Mouse (Mus musculus): ENCODE results near the gene C8g. TPM values are rescaled to one million over a fixed set of nuclear protein-coding genes. Genes with fewer than 3 reads are reported as not detected.
A peak's percentile ranks its signal among the peaks of the same experiment; 100 is the strongest.

Gene C8g
- polyA plus RNA-seq, 1 experiment from 2014 or later: 106 TPM

DNA sequence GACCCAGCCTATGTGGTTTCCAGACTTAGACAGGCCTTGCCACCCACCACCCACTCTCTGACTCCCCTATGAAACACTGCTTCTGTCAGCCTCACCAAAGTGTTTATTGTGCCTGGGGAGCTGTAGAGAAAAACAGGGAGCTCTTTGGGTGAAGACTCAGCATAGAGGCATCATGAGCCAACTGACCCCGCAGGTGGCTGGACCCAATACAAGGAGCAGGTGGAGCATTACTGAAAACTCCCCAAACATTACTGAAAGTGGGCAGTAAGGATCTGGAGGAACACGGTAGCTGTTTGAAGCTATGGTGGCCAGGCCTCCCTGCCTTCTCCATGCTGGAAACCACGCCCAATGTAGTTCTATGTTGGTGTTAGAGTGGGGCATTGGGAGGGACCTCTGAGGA, 37.9 kb downstream of the C8g start:
- Histone ChIP-seq H3K9ac (replicated peaks) (no peak overlapping the region), H3K36me3 (replicated peaks; ENCODE audit: insufficient read depth, low read length) (0 out of 2 replicates have a peak, but pooled peaks cover 6% of the 10 kb centered on the region), H3K27ac (ENCODE audit: low read depth) (no peak overlapping the region), H3K4me3 (ENCODE audit: low read depth, low read length) (no peak overlapping the region), H3K4me1 (ENCODE audit: insufficient read depth) (peaks cover 30% of the 10 kb centered on the region), H3K9me3 (ENCODE audit: low read length) (no peaks in the 10 kb centered on the region), H3K4me2 (ENCODE audit: low read depth, low read length) (no peak overlapping the region), H3K27me3 (ENCODE audit: insufficient read depth, low read length) (no peaks in the 10 kb centered on the region)
- TF ChIP-seq EP300 (IDR thresholded peaks at IDR 0.05; ENCODE audit: low read depth) (no peak), CTCF (IDR thresholded peaks at IDR 0.05; ENCODE audit: low read depth) (no peak)
- no peak for DNase-seq
- 77% methylated on average over 3 of the region's 3 CpGs for WGBS (ENCODE audit: insufficient replicate concordance)
- no peak for ATAC-seq

DNA sequence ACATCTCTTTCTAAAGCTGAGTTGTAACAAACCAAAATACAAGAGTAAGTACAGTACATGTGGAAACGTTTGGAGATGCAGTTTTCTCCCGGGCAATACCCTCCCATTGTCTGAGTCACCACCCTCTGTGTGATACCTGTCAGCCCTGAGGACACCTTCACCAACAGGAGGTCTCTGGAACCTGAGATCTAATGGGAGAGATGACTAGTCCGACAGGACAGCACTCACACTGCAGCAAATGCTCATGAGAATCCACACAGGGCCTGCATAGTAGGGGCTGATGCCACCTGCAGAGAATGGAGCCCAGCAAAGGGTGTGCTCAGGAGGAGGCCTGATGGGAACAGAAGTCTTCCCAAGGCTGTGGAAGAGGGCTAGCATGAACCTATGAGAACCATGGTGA, 40.1 kb downstream of the C8g start:
- Histone ChIP-seq H3K27me3 (ENCODE audit: insufficient read depth, low read length) (no peaks in the 10 kb centered on the region), H3K4me2 (ENCODE audit: low read depth, low read length) (peak overlapping the region; percentile 74), H3K27ac (ENCODE audit: low read depth) (peak overlapping the region; percentile 71), H3K4me3 (ENCODE audit: low read depth, low read length) (peak overlapping the region; percentile 54; the same call in 1 of the 2 replicates), H3K9ac (replicated peaks) (no peak overlapping the region), H3K4me1 (ENCODE audit: insufficient read depth) (peaks cover 30% of the 10 kb centered on the region), H3K36me3 (replicated peaks; ENCODE audit: insufficient read depth, low read length) (0 out of 2 replicates have a peak, but pooled peaks cover 9% of the 10 kb centered on the region), H3K9me3 (ENCODE audit: low read length) (no peaks in the 10 kb centered on the region)
- TF ChIP-seq CTCF (IDR thresholded peaks at IDR 0.05; ENCODE audit: low read depth) (no peak), EP300 (IDR thresholded peaks at IDR 0.05; ENCODE audit: low read depth) (no peak)
- 15% methylated on average over 3 of the region's 3 CpGs for WGBS (ENCODE audit: insufficient replicate concordance)
- ATAC-seq (no peak), DNase-seq (no peak)

DNA sequence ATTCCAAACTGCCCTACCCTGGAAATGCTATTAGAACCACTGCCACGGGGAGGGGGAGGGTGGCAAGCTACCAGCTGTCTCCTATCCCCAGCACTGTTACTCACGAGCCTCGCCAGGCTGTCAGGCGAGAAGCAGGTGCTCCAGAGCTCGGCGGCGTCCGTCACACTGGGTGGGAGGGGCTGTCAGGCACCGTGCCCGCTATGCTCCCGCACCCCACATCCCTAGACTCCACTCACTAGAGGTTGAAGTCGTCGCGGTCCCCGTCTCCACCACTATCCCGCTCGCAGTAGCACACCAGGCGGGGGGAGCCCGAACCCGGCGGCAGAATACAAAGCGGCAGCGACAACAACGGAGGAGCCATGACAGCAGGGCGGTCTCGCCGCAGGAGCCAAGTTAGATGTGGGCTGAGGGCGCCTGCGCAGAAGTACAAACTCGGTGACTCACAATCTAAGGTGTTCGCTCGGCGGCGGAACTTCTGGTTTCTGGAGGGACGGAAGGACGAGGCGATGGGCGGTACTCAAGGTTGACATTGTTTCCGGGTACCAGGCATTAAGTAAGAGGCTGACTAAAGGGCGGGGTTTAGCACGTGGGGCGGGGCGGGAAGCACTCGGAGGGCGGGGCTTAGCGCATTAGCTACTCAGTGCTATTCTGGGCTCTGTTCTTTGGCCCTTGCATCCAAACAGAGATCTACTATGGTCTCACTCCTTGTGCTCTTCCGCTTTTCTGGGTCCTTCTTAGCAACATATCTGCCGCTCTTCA, 40.8 kb downstream of the C8g start, which contains the start of gene Paxx:
Gene Paxx, minus strand, starts transcription at position 544 of the 759 bp plus-strand sequence.
- Histone ChIP-seq H3K4me1 (ENCODE audit: insufficient read depth) (peaks cover 30% of the 10 kb centered on the region), H3K36me3 (replicated peaks; ENCODE audit: insufficient read depth, low read length) (0 out of 2 replicates have a peak, but pooled peaks cover 9% of the 10 kb centered on the region), H3K9me3 (ENCODE audit: low read length) (no peaks in the 10 kb centered on the region), H3K27ac (ENCODE audit: low read depth) (peak within 1 kb of the TSS; percentile 71), H3K27me3 (ENCODE audit: insufficient read depth, low read length) (no peaks in the 10 kb centered on the region), H3K9ac (replicated peaks) (peak within 1 kb of the TSS; percentile 50), H3K4me3 (ENCODE audit: low read depth, low read length) (peak within 1 kb of the TSS; percentile 54), H3K4me2 (ENCODE audit: low read depth, low read length) (peak within 1 kb of the TSS; percentile 74)
- ATAC-seq (peak; percentile 93), DNase-seq (peak; percentile 95)
- under 1% methylated on average over 48 of the region's 48 CpGs for WGBS (ENCODE audit: insufficient replicate concordance)
- TF ChIP-seq EP300 (IDR thresholded peaks at IDR 0.05; ENCODE audit: low read depth): no peak
- no peak for TF ChIP-seq CTCF (IDR thresholded peaks at IDR 0.05; ENCODE audit: low read depth)

DNA sequence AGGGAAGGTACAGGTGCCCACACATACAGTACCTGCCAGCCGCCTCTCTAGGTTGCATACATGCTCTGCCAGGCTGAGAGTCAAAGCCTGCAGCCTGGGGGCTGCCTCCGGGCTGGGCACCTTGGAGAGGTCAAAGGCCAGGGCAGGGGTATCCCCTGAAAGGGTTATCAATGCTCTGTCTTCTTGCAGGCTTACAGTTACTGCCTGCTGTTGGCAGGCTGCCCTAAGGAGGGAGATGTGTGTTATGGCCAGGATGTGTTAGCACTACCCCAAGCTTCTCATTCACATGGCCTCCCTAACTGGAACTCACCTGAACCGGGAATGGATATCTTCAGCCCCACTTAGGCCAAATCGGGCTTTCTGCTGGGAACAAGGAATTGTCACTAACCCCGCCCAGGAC, 41.4 kb downstream of the C8g start:
- 33% methylated on average over 5 of the region's 5 CpGs for WGBS (ENCODE audit: insufficient replicate concordance)
- ATAC-seq: no peak

DNA sequence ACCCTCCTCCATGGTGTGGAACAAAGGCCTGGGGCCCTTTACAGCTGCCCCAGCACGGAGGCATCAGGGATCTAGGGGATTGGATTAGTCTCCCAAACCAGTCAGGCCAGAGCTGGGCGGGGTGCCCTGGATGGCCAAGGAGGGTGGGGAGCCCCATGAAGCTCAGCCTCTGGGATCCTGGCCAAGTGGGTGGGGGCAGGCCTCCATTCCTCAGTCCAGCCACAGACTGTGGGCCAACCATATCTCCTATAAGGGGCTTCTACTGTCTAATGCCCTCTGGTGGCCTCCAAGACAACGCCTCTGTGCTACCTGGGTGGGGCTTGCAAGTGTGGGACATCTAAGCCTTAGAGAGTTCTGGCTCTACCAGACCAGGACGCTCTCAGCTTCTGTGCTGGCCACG, 42.6 kb downstream of the C8g start:
- ATAC-seq: no peak
- Histone ChIP-seq H3K4me3 (ENCODE audit: low read depth, low read length) (no peak overlapping the region), H3K36me3 (replicated peaks; ENCODE audit: insufficient read depth, low read length) (0 out of 2 replicates have a peak, but pooled peaks cover 9% of the 10 kb centered on the region), H3K4me2 (ENCODE audit: low read depth, low read length) (no peak overlapping the region), H3K9me3 (ENCODE audit: low read length) (no peaks in the 10 kb centered on the region), H3K9ac (replicated peaks) (no peak overlapping the region), H3K27me3 (ENCODE audit: insufficient read depth, low read length) (no peaks in the 10 kb centered on the region), H3K27ac (ENCODE audit: low read depth) (no peak overlapping the region), H3K4me1 (ENCODE audit: insufficient read depth) (peaks cover 20% of the 10 kb centered on the region)
- 75% methylated on average over 5 of the region's 5 CpGs for WGBS (ENCODE audit: insufficient replicate concordance)
- peak; percentile 23; the same call in 1 of the 2 replicates for TF ChIP-seq CTCF (IDR thresholded peaks at IDR 0.05; ENCODE audit: low read depth)
- TF ChIP-seq EP300 (IDR thresholded peaks at IDR 0.05; ENCODE audit: low read depth): no peak
- peak; percentile 44 for DNase-seq

More for the DNA sequence above, 41.4 kb downstream of the C8g start:
- Histone ChIP-seq H3K4me1 (ENCODE audit: insufficient read depth) (peaks cover 25% of the 10 kb centered on the region), H3K9ac (replicated peaks) (peak overlapping the region; percentile 50), H3K36me3 (replicated peaks; ENCODE audit: insufficient read depth, low read length) (0 out of 2 replicates have a peak, but pooled peaks cover 9% of the 10 kb centered on the region), H3K9me3 (ENCODE audit: low read length) (no peaks in the 10 kb centered on the region), H3K27ac (ENCODE audit: low read depth) (peak overlapping the region; percentile 71), H3K4me2 (ENCODE audit: low read depth, low read length) (peak overlapping the region; percentile 74), H3K27me3 (ENCODE audit: insufficient read depth, low read length) (no peaks in the 10 kb centered on the region), H3K4me3 (ENCODE audit: low read depth, low read length) (peak overlapping the region; percentile 54)
- TF ChIP-seq CTCF (IDR thresholded peaks at IDR 0.05; ENCODE audit: low read depth) (no peak), EP300 (IDR thresholded peaks at IDR 0.05; ENCODE audit: low read depth) (no peak)
- DNase-seq: no peak

DNA sequence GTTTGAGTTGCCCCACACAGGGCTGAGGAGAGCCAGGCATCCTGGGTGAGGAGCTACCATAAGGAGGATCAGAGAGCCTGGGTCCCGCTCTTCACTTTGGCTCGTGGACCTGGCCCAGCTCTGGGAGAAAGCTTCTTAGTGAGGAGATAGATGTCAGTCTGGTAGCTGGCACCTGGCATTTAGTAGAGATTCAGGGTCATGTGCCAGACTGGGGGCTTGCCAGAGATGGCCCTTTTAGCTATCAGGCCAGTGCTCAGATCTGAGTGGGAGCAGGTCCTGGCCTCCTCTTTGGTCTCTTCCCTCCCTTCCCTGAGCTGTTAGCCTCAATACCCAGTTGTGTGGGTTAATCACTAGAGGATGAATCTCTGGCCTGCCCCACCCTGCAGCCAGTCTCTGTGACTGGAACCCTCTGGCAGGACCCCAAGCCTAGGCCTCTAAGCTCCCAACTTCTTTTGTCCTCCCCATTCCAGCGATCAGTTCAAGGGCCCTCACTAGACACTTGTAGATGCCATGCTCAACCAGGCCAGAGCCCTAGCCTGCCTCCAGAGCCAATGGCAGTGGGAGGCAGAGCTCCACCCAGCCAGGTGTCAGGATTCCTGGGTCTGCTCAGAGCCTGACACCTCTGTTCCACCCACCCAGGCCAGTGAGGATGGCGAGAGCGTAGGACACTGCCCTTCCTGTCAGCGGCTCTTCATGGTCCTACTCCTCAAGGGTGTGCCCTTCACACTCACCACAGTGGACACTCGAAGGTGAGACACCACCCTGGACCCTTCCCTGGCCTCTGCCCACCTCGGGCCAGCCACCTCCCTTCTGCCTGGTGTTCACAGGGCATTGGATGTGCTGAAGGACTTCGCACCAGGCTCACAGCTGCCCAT, 44.3 kb downstream of the C8g start:
- Histone ChIP-seq H3K36me3 (replicated peaks; ENCODE audit: insufficient read depth, low read length) (0 out of 2 replicates have a peak, but pooled peaks cover 9% of the 10 kb centered on the region), H3K27me3 (ENCODE audit: insufficient read depth, low read length) (no peaks in the 10 kb centered on the region), H3K27ac (ENCODE audit: low read depth) (no peak overlapping the region), H3K4me3 (ENCODE audit: low read depth, low read length) (no peak overlapping the region), H3K9me3 (ENCODE audit: low read length) (no peaks in the 10 kb centered on the region), H3K4me1 (ENCODE audit: insufficient read depth) (peaks cover 23% of the 10 kb centered on the region), H3K4me2 (ENCODE audit: low read depth, low read length) (no peak overlapping the region), H3K9ac (replicated peaks) (no peak overlapping the region)
- WGBS (ENCODE audit: insufficient replicate concordance): 77% methylated on average over 9 of the region's 9 CpGs
- TF ChIP-seq EP300 (IDR thresholded peaks at IDR 0.05; ENCODE audit: low read depth) (no peak), CTCF (IDR thresholded peaks at IDR 0.05; ENCODE audit: low read depth) (no peak)
- no peak for DNase-seq
- ATAC-seq: no peak
